Mouse (Mus musculus): ENCODE results near the gene Rhbdd3. TPM values are rescaled to one million over a fixed set of nuclear protein-coding genes. Genes with fewer than 3 reads are reported as not detected.
A peak's percentile ranks its signal among the peaks of the same experiment; 100 is the strongest.

Rhbdd3 gene
- total and polyA plus RNA-seq, 3 experiments: 15.0 to 20.6 (median 17.0) TPM

DNA sequence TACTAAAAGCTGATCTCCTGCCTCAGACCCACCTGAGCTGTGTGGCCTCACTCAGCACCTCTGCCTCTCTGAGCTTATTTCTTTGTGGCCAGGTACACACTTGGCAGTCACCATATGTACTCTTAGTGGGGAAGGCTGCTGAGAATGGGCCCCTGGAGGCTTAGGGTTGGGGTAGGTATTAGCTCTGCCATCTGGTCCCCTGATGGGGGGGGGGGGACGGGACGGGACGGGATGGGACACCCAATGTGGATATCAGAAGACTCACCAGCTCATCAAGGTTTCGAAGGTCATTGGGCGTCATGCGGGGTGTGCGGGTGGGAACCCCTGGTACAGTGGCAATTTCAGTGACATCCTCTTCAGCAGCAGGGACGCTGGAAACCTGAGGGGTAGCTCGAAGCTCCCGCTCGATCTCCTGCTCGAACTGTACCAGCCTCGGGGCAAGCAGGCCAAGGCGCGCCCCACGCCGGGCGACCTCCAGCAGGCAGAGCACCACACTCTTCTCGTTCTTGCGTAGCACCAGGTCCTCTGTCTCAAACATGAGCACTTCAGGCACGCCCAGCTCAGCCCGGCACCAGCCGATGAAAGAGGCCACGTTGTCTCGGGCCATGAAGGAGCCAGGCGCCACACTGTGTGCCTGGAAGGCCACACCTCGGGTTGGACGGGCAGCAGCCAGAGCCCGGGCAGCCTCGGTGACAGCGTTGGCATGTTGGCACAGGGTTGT, 35.0 kb upstream of the Rhbdd3 start:
- peaks cover 34 to 53% of the 10 kb centered on the region in 2 experiments for H3K4me1 ChIP-seq (ENCODE audit: control insufficient read depth in 1 of 2, insufficient read depth in 2 of 2)
- no peaks in the 10 kb centered on the region for H3K79me2 ChIP-seq (replicated peaks; ENCODE audit: control insufficient read depth, extremely low read depth, insufficient read depth, poor library complexity, severe bottlenecking)
- in situ Hi-C loops (cut with MboI; ENCODE audit: low pct_ligation_motif_present, low pct_unique_long_range_greater_than_20kb, low sequenced_read_pairs): loop anchor here (5.0 kb wide), 1 partner anchor 34 kb away; the partner anchor contains the start of genes Ewsr1 and Rhbdd3
- TF ChIP-seq KAT2A (IDR thresholded peaks at IDR 0.05; ENCODE audit: insufficient replicate concordance, low read length): no peak
- no peak for TF ChIP-seq SIN3A (IDR thresholded peaks at IDR 0.05; ENCODE audit: low read length)
- no peak for TF ChIP-seq MXI1 (IDR thresholded peaks at IDR 0.05; ENCODE audit: low read depth, low read length)
- TF ChIP-seq HCFC1 (IDR thresholded peaks at IDR 0.05; ENCODE audit: low read depth, low read length): no peak
- no peak for TF ChIP-seq JUN (IDR thresholded peaks at IDR 0.05; ENCODE audit: insufficient read depth, low read depth, low read length)
- no peak for TF ChIP-seq MAZ (IDR thresholded peaks at IDR 0.05; ENCODE audit: low read depth, low read length)
- no peak for TF ChIP-seq MYC (IDR thresholded peaks at IDR 0.05; ENCODE audit: low read depth, low read length)
- no peak for TF ChIP-seq JUND (conservative IDR thresholded peaks at IDR 0.05; ENCODE audit: low read depth, low read length)
- no peak for TF ChIP-seq RAD21 (IDR thresholded peaks at IDR 0.05; ENCODE audit: low read depth, low read length)
- no peak for TF ChIP-seq EP300 (IDR thresholded peaks at IDR 0.05; ENCODE audit: low read length)
- TF ChIP-seq CHD1 (IDR thresholded peaks at IDR 0.05; ENCODE audit: low read depth, low read length): no peak
- TF ChIP-seq PAX5 (IDR thresholded peaks at IDR 0.05; ENCODE audit: low read length): no peak
- TF ChIP-seq ZMIZ1 (IDR thresholded peaks at IDR 0.05; ENCODE audit: low read depth, low read length): no peak
- H3K27ac ChIP-seq (ENCODE audit: insufficient read depth, low read depth): no peak overlapping the region
- H3K27me3 ChIP-seq (replicated peaks): peaks cover 24% of the 10 kb centered on the region
- H3K4me3 ChIP-seq (replicated peaks in 1 of 3; ENCODE audit: low read depth in 2 of 3, low read length in 2 of 3, poor library complexity in 1 of 3): no peak overlapping the region
- dilution Hi-C loops (cut with MboI; ENCODE audit: extremely low pct_ligation_motif_present, extremely low pct_unique_long_range_greater_than_20kb, low sequenced_read_pairs): no loop called here
- no peak overlapping the region for H3K4me2 ChIP-seq (ENCODE audit: insufficient read depth, low read depth, poor library complexity, severe bottlenecking)
- no peak for DNase-seq (ENCODE audit: extremely low read depth)
- H3K9me3 ChIP-seq (replicated peaks; ENCODE audit: low read length): no peaks in the 10 kb centered on the region
- peaks cover 4 to 23% of the 10 kb centered on the region in 2 experiments for H3K36me3 ChIP-seq (replicated peaks in 1 of 2; ENCODE audit: control insufficient read depth in 1 of 2, insufficient read depth in 1 of 2, low read length in 1 of 2)
- H3K9ac ChIP-seq (ENCODE audit: insufficient read depth, low read depth): no peak overlapping the region

DNA sequence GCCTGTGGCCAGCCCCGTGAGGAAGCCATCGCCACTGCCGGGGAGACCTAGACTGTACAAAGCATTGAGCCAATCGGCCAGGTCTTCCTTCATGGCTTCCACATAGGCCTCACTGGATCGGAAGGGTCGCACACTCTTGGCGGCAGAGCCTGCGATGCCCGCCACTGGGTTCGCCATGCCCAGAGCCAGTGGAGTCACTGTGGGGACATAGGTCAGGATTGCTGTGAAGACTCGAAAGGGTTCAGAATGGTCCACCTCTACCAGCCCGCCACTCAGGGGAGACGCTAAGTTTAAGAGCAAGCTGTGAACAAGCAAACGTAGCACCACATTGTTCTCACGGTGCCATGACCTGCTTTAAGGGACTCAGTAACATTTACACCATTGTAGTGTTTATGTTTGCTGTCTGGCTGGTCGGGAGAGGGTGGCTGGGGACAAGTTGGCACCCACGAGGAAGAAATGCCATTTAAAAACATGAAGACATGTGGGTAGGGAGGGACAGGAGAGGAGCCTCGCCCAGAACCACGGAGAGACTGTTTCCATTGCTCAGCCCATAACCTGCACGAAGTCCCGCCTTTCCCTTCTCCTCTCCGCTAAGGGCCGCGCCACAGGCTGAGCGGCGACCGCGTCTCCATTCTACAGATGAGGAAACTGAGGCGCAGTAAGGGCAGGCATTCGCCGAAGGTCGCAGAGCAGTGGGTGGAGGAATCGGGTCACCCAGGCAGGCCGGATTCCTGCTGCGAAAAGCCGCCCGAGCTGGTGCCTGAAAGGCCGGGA, 34.3 kb upstream of the Rhbdd3 start:
- H3K27ac ChIP-seq (ENCODE audit: insufficient read depth, low read depth): no peak overlapping the region

More for the DNA sequence above, 34.3 kb upstream of the Rhbdd3 start:
- peaks cover 27 to 46% of the 10 kb centered on the region in 2 experiments for H3K4me1 ChIP-seq (ENCODE audit: control insufficient read depth in 1 of 2, insufficient read depth in 2 of 2)
- H3K9ac ChIP-seq (ENCODE audit: insufficient read depth, low read depth): peak overlapping the region; percentile 50; the same call in 1 of the 2 replicates
- no peaks in the 10 kb centered on the region for H3K79me2 ChIP-seq (replicated peaks; ENCODE audit: control insufficient read depth, extremely low read depth, insufficient read depth, poor library complexity, severe bottlenecking)
- in situ Hi-C loops (cut with MboI; ENCODE audit: low pct_ligation_motif_present, low pct_unique_long_range_greater_than_20kb, low sequenced_read_pairs): loop anchor here (5.0 kb wide), 2 partner anchors 33 to 47 kb away; partner anchors contain the start of genes Ewsr1 and Rhbdd3
- H3K9me3 ChIP-seq (replicated peaks; ENCODE audit: low read length): no peaks in the 10 kb centered on the region
- TF ChIP-seq ZC3H11A (IDR thresholded peaks at IDR 0.05; ENCODE audit: low read depth, low read length) (no peak), ZKSCAN1 (IDR thresholded peaks at IDR 0.05; ENCODE audit: borderline replicate concordance, low read depth, low read length) (no peak), ETS1 (conservative IDR thresholded peaks at IDR 0.05; ENCODE audit: low read depth, low read length) (no peak), MYC (IDR thresholded peaks at IDR 0.05; ENCODE audit: low read depth, low read length) (no peak), CHD2 (IDR thresholded peaks at IDR 0.05; ENCODE audit: low read length) (no peak), E2F4 (IDR thresholded peaks at IDR 0.05; ENCODE audit: insufficient replicate concordance, low read depth, low read length) (no peak), HCFC1 (IDR thresholded peaks at IDR 0.05; ENCODE audit: low read depth, low read length) (no peak), PAX5 (IDR thresholded peaks at IDR 0.05; ENCODE audit: low read length) (no peak), CTCF (conservative IDR thresholded peaks at IDR 0.05 in 1 of 2, IDR thresholded peaks at IDR 0.05 in 1 of 2; ENCODE audit: low read depth in 2 of 2, low read length in 2 of 2) (no peak), JUN (IDR thresholded peaks at IDR 0.05; ENCODE audit: insufficient read depth, low read depth, low read length) (no peak), MAFK (IDR thresholded peaks at IDR 0.05; ENCODE audit: insufficient replicate concordance, low read length) (no peak)
- H3K27me3 ChIP-seq (replicated peaks): peaks cover 20% of the 10 kb centered on the region
- peaks cover 11 to 30% of the 10 kb centered on the region in 2 experiments for H3K36me3 ChIP-seq (replicated peaks in 1 of 2; ENCODE audit: control insufficient read depth in 1 of 2, insufficient read depth in 1 of 2, low read length in 1 of 2)
- H3K4me3 ChIP-seq (replicated peaks in 1 of 3; ENCODE audit: low read depth in 2 of 3, low read length in 2 of 3, poor library complexity in 1 of 3): peak overlapping the region; percentile 53 to 68 (median 53)
- peak overlapping the region; percentile 58 for H3K4me2 ChIP-seq (ENCODE audit: insufficient read depth, low read depth, poor library complexity, severe bottlenecking)
- no peak for DNase-seq (ENCODE audit: extremely low read depth)
- dilution Hi-C loops (cut with MboI; ENCODE audit: extremely low pct_ligation_motif_present, extremely low pct_unique_long_range_greater_than_20kb, low sequenced_read_pairs): no loop called here

Data from CH12.LX (cell line).